Comparison of ENCODE assay signal across 23 mouse cellular contexts in the genomic region with DNA sequence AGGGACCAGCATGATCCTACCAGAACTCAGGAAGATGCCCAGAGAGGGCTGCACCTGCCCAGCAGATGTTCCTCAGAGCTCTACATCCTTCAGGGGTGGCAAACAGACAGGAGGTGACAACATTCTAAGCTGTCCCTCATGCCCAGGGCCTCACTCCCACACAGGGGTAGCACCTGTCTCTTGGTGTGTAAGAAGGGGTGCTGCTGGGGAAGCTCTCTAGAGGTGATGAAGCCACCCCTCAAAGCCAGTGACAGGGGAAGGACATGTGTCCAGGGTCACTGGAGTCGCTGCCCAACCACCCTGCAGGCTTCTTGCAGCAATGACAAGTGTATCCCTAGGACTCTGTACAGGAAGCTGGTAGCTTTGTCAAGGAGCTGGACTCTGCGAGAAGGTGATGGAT.
DNase-seq lines count a peak whose midpoint lies in the region; ATAC-seq and TF ChIP-seq lines count a peak whose summit lies in the region.
"Had no signal": no experiment of that assay in that cellular context is flagged by ENCODE, and none has a peak within 500 bp of the region (broad histone marks: within the 10 kb centered on the region; RNA-seq: fewer than 3 reads in every experiment).

No protein-coding gene starts in this region.

- no peak for TF ChIP-seq POLR2A in testis, adult 2 months (IDR thresholded peaks at IDR 0.05; ENCODE audit: control insufficient read depth, low read depth, low read length)

- no peak overlapping the region for H3K4me3 ChIP-seq in heart, embryonic 12.5 days
- H3K4me3 ChIP-seq in testis, adult 2 months (ENCODE audit: control insufficient read depth, low read depth, low read length): peak overlapping the region; percentile 81
- H3K4me3 ChIP-seq: embryonic facial prominence, embryonic 10.5 days; embryonic facial prominence, embryonic 12.5 days; forebrain, embryonic 13.5 days; forebrain, embryonic 15.5 days had no signal

- ATAC-seq in heart, embryonic 12.5 days (ENCODE audit: insufficient number of reproducible peaks, low FRiP score): no peak
- ATAC-seq: activated CD4-positive, CD25-positive, alpha-beta regulatory T cell, adult 4 months; CD4-positive, CD25-positive, alpha-beta regulatory T cell, adult 4 months; forebrain, embryonic 13.5 days; forebrain, embryonic 15.5 days; Patski had no signal

- no peaks in the 10 kb centered on the region for H3K36me3 ChIP-seq in heart, embryonic 12.5 days
- H3K36me3 ChIP-seq in testis, adult 2 months (ENCODE audit: control insufficient read depth, insufficient read depth, low read length): no peaks in the 10 kb centered on the region
- H3K36me3 ChIP-seq: embryonic facial prominence, embryonic 10.5 days; embryonic facial prominence, embryonic 12.5 days; forebrain, embryonic 15.5 days; G1E had no signal

- H3K9ac ChIP-seq in heart, embryonic 12.5 days: no peak overlapping the region
- H3K9ac ChIP-seq: embryonic facial prominence, embryonic 12.5 days; forebrain, embryonic 13.5 days; forebrain, embryonic 15.5 days had no signal

- H3K9me3 ChIP-seq in heart, embryonic 12.5 days (replicated peaks): no peaks in the 10 kb centered on the region
- H3K9me3 ChIP-seq: embryonic facial prominence, embryonic 10.5 days; embryonic facial prominence, embryonic 12.5 days; forebrain, embryonic 13.5 days; forebrain, embryonic 15.5 days had no signal

- no peak overlapping the region for H3K27ac ChIP-seq in heart, embryonic 12.5 days (ENCODE audit: poor library complexity, severe bottlenecking)
- no peak overlapping the region for H3K27ac ChIP-seq in testis, adult 2 months (ENCODE audit: control insufficient read depth, insufficient read depth, low read depth, low read length)
- H3K27ac ChIP-seq: embryonic facial prominence, embryonic 10.5 days; embryonic facial prominence, embryonic 12.5 days; forebrain, embryonic 13.5 days; forebrain, embryonic 15.5 days had no signal

- peak; percentile 76 for DNase-seq in heart, adult 11 months
- DNase-seq in testis, postnatal 14 days (ENCODE audit: low spot score): no peak
- peak; percentile 6 for DNase-seq in urinary bladder, postnatal 10 days (ENCODE audit: low spot score)
- DNase-seq in urinary bladder, postnatal 25 days (ENCODE audit: low spot score): no peak
- DNase-seq: adrenal gland, adult 8-10 months; adrenal gland, postnatal 14 days; adrenal gland, postnatal 36 days; B cell, adult 2 months; cerebellum, adult 11-12 months; cerebellum, adult 2 months; cerebellum, adult 9-10 months; cerebellum, postnatal 10 days; cerebellum, postnatal 25 days had no signal

- no peak overlapping the region for H3K4me2 ChIP-seq in heart, embryonic 12.5 days
- H3K4me2 ChIP-seq: embryonic facial prominence, embryonic 12.5 days; forebrain, embryonic 13.5 days; forebrain, embryonic 15.5 days had no signal

- 0 out of 2 replicates have a peak, but pooled peaks cover 5% of the 10 kb centered on the region for H3K27me3 ChIP-seq in heart, embryonic 12.5 days (replicated peaks)
- no peaks in the 10 kb centered on the region for H3K27me3 ChIP-seq in testis, adult 2 months (ENCODE audit: control insufficient read depth, insufficient read depth, low read length)
- H3K27me3 ChIP-seq: embryonic facial prominence, embryonic 12.5 days; forebrain, embryonic 13.5 days; forebrain, embryonic 15.5 days had no signal

- 64% methylated on average over 2 of the region's 2 CpGs for WGBS in heart, embryonic 12.5 days

- TF ChIP-seq CTCF in testis, adult 2 months (IDR thresholded peaks at IDR 0.05; ENCODE audit: control insufficient read depth, insufficient read depth, insufficient replicate concordance, low read depth, low read length): no peak

- H3K4me1 ChIP-seq in heart, embryonic 12.5 days (replicated peaks): no peaks in the 10 kb centered on the region
- no peaks in the 10 kb centered on the region for H3K4me1 ChIP-seq in testis, adult 2 months (ENCODE audit: control insufficient read depth, insufficient read depth, low read length)
- H3K4me1 ChIP-seq: embryonic facial prominence, embryonic 12.5 days had no signal

Comparison
In these comparisons a context has a peak if more than half of its experiments do, and no peak if none do; other contexts are left out.
1. DNase-seq: peak in heart, adult 11 months (single experiment) and urinary bladder, postnatal 10 days (single experiment); none in testis, postnatal 14 days (single experiment) and urinary bladder, postnatal 25 days (single experiment).